Mouse (Mus musculus) frontal cortex, adult 2 months (tissue): Measurements from ENCODE around the gene Cd72. TPM values are rescaled to one million over a fixed set of nuclear protein-coding genes. Genes with fewer than 3 reads are reported as not detected.

ENCODE experiments used
- DNase-seq, 2 experiments: peaks; one replicate each; pipeline ENCODE4 v3.0.0; 2022; ENCODE audit warnings: low spot score in 1 of 2; ENCODE audit errors: extremely low spot score in 1 of 2
- polyA plus RNA-seq: library from polyadenylated mRNA; depleted of rRNA; stranded (reverse); fragments of >200 nt; gene quantifications from 2 replicates; pipeline ENCODE4 v1.2.3, GENCODE M21; 2012

Gene Cd72
- polyA plus RNA-seq, 1 experiment, result 0.64 TPM

DNA sequence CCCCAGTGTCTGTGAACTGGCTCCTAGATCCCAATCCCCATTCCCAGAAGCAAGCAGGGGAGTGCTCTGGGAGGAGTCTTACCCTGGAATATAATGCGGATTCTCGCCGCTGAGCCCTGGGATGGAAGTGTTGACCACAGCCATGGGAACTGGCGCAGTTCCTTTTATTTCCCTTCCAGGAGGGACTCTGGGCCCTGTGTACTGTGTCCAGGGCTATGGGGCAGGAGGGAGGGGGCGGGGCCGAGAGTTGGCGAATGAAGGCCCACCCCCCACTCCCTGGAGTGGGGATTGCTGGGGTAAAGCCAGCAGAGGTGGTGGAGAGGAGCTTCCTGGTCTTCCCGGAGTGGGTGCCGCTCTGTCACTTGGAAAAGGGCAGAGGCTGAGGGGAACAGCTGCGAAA is 25.5 kb downstream of the Cd72 start, which contains the start of gene Fam166b:
Gene Fam166b, minus strand, starts transcription at position 189 of the 400 bp plus-strand sequence.
- no peak for DNase-seq

DNA sequence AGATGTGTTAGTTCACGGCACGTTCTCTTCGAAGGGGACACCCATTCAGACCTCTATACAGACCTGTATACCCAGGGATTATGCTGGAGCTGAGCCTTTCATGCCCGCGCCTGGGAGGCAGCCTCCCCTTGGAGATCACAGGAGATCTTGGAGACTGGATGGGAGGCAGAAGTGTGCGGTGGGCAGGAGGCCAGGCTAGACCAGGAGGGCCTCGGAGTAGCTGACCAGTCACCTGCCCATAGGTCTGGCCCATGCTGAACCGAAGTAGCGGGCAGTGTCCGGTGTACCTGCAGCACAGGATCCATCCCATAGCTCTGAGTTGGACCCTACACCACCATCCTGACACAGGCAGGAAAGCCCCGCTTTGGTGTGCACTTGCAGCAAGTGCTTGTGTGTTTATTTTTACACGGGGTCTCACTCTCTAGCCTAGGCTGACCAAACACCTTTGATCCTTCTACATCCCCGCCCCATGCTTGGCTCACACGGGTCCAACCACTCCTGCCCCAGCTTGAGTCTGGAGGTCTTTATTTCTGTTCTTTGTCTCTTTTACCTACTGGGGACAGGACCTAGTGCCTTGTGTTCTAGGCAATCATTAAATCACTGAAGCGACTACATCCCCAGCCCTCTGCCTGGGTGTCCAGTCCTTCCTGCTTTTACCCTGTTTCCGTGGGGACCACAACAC is 26.1 kb downstream of the Cd72 start:
- no peak for DNase-seq

DNA sequence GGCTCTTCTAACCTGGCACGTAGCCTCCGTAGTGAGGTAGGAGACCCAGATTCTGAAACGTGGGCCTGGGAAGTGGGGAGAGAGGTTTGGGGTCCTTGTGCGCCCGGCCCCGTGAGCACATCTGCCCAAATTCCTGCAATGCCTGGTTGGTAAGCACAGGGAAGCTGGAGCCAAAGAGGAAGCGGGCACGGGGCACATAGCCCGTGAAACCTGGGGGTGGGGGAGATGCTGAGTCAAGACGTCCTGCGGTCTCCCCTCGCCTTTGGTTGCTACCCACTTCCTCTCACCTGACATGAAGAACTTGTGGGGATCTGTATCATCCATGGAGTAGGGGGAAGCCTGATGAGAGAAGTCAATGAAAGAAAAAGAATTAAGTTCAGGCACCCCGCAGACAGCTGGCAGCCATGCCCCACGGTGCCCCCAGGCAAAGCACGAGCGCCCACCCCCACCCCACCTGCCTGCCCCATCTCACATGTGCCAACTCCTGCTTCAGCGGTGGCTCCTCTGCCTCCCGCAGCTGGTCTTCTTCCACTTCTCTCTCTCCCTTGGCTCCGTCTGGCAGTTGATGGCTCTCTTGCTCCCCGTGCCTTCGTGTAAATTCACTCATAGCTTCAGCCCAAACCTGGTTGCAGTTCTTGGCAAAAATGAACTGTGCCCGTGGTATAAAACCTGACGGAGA is 26.8 kb downstream of the Cd72 start:
- DNase-seq, result no peak

- DNase-seq, result no peak
Observed at GRCm38 (mm10) chr4:43426487-43426886, 27.9 kb downstream of the Cd72 start.

DNA sequence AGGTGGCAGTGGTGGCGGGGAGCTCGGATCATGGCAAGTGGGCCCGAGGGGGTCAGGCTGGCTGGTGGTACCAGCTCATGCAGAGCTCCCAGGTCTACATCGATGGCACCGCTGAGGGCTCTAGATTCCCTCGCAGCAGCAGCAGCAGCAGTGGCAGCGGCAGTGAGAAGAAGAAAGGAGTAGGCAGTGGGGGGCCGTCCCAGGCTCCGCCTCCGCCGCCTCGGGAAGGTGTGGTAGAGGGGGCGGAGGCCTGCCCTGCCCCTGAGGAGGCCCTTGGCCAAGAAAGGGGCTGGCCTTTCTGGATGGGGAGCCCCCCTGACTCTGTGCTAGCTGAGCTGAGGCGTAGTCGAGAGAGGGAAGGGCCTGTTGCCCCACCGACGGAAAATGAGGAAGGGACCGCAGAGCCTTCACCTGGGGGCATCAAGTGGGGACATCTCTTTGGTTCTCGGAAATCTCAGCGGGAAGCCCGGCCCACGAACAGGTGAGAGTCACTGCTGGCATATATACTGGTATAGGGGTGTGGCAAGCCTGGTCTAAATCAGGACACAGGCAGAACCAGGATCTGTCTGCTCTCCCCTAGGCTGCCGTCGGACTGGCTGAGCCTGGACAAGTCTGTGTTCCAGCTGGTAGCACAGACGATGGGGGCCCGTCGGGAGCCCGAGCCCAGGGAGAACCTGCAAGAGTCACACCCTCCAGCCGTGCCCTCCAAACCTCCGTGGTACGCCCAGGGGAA is 28.6 kb downstream of the Cd72 start:
- no peak for DNase-seq

DNA sequence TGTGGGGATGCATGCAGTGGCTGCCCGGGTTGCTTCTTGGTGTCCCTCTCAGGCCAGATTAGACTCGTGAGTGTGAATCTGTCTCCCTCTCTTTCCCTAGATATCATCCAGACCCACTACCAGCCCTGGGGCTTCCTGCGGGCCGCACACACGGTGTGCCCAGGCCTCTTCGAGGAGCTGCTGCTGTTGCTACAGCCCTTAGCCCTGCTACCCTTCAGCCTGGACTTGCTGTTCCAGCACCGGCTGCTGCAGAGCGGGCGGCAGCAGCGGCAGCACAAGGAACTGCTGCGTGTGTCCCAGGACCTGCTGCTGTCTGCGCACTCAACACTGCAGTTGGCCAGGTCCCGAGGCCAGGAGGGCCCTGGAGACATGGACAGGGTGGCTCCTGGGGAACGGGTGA is 29.2 kb downstream of the Cd72 start:
- no peak for DNase-seq

GRCm38 (mm10) chr4:43424072-43424471 is 30.4 kb downstream of the Cd72 start:
- no peak for DNase-seq

GRCm38 (mm10) chr4:43423267-43423934 is 31.0 kb downstream of the Cd72 start:
- DNase-seq, result no peak

DNA sequence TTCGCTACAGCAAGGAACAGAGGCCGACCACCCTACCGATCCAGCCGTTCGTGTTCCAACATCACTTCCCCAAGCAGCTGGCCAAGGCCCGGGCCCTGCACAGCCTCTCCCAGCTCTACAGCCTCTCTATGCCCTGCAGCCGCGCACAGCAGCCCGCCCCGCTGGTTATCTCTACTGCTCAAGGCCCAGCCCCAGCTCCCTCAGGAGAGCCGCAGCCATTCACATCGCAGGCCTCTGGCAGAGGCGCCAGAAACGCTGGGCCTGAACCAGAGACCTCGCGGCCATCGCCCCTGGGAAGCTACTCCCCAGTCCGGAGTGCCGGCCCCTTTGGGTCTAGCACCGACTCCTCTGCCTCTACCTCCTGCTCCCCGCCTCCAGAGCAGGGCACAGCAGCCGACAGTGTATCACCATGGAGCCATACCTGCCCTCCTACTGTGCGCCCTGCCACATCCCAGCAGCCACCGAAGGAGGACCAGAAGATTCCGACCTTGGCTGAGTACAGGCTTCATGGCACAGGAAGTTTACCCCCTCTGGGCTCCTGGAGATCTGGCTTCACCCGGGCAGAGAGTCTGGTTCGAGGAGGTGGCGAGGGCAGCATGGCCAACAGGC is 32.7 kb downstream of the Cd72 start:
- DNase-seq, result no peak

- peak in 1 of 2 experiments; percentile 91 for DNase-seq
Observed at GRCm38 (mm10) chr4:43420305-43420704, 34.1 kb downstream of the Cd72 start.

DNA sequence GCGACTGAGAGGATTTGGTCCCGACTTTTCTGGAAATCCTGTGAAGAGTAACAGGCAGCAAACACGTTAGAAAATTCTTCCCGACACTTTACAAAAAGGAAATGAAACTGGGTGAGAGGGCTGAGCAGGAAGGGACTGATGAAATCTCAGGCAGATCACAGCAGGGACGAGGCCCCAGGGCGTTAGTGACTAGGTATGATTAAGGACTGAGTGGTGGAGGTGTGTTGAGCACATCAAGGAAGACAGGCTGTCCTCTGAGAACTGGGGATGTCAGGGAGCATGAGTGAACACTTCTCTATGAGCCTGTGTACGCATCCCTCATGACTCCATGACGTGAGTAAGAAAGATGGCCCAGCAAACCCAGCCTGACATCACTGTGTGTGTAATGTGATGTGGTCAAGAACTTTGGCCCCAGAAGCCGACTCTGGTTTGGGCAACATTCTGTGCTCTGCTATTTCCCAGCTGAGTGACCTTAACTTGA is 34.6 kb downstream of the Cd72 start:
- no peak for DNase-seq

- DNase-seq, result no peak
Observed at GRCm38 (mm10) chr4:43418973-43419656, 35.3 kb downstream of the Cd72 start.

GRCm38 (mm10) chr4:43418450-43418849 is 36.0 kb downstream of the Cd72 start:
- no peak for DNase-seq

- DNase-seq, result peak in 1 of 2 experiments; percentile 43
Observed at GRCm38 (mm10) chr4:43417269-43418062, 37.0 kb downstream of the Cd72 start.

DNA sequence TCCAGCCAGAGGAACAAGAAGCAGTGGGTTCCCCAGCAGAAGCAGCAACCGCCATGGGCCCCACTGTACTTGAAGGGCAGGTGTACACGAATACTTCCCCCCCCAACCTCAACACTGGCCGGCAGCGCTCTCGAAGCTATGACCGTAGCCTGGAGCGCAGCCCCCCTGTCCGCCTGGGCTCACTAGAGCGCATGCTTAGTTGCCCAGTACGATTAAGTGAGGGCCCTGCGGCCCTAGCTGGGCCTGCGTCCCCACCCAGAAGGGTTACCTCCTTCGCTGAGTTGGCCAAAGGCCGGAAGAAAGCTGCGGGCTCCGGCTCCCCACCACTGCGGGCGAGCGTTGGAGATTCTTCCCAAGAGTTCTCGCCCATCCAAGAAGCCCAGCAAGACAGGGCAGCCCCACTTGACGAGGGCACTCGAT is 38.3 kb downstream of the Cd72 start:
- no peak for DNase-seq

GRCm38 (mm10) chr4:43415221-43416070 is 39.0 kb downstream of the Cd72 start:
- no peak for DNase-seq

DNA sequence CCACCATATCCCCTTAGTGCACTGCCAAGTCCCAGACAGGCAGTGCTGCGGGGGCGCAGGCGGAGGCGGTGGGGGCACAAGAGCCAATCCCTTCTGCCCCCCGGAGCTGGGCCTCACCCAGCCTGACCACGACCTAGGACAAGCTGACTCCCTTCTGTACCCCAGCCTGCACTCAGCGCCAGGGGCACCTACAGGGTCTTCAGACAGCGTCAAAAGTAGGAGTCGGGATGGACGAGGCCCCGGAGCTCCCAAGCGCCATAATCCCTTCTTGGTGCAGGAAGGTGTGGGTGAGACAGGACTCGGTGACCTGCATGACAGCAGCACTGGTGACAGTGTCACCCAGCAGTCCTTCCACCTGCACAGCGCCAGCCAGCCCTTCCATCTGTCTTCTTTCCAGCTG is 39.7 kb downstream of the Cd72 start:
- no peak for DNase-seq
